Mouse (Mus musculus): ENCODE data around the gene Eya3.

DNA sequence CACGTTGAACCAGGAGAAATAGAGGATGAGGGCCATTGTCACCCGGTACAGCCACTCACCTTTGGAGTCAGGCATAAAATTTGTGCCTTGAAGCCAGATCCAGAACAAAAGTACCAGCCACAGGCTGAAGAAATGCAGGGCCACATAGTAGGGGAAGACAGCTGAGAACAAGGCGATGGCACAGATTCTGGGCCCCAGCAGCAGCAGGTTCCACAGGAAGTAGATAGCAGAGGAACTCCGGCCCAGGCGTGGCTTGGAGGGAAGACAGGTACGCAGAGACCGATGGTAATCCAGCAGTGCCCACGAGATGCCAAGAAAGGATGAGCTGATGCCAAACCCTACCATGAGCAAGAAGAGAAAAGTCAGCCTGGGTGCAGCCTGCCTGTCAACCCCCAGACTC lies 89.4 kb downstream of the Eya3 start:
- TF ChIP-seq POLR2A (IDR thresholded peaks at IDR 0.05; ENCODE audit: low read depth, low read length) (no peak), ZC3H11A (IDR thresholded peaks at IDR 0.05; ENCODE audit: low read depth, low read length) (no peak), TCF12 (IDR thresholded peaks at IDR 0.05; ENCODE audit: low read depth, low read length) (no peak), HCFC1 (IDR thresholded peaks at IDR 0.05; ENCODE audit: low read depth, low read length) (no peak), SMC3 (IDR thresholded peaks at IDR 0.05; ENCODE audit: low read depth, low read length) (no peak), GABPA (IDR thresholded peaks at IDR 0.05; ENCODE audit: insufficient replicate concordance, low read depth, low read length) (no peak), RAD21 (IDR thresholded peaks at IDR 0.05; ENCODE audit: low read depth, low read length) (no peak), JUND (conservative IDR thresholded peaks at IDR 0.05; ENCODE audit: low read depth, low read length) (no peak)
